Mouse (Mus musculus): Measurements from ENCODE around the gene Eif2s1. TPM values are rescaled to one million over a fixed set of nuclear protein-coding genes. Genes with fewer than 3 reads are reported as not detected.

The Eif2s1 gene
- 230 TPM for polyA plus RNA-seq (2017; shearing (Covaris generic))

GRCm38 (mm10) chr12:78861496-78862253, at the start of gene Eif2s1, which contains the start of gene Atp6v1d:
Gene Eif2s1, plus strand, starts transcription at chr12:78861819.
Gene Atp6v1d, minus strand, starts transcription at chr12:78861638.

GRCm38 (mm10) chr12:78906707-78907162, 45.1 kb downstream of the Eif2s1 start, which contains the start of gene Plek2:
Gene Plek2, minus strand, starts transcription at chr12:78906964.

Other genes with a start within 250 kb of the Eif2s1 start
- not detected for gene Fam71d, start 170.3 kb upstream of the Eif2s1 start, polyA plus RNA-seq (2017; shearing (Covaris generic))
- 17.8 TPM for gene Mpp5, start 112.9 kb upstream of the Eif2s1 start, polyA plus RNA-seq (2017; shearing (Covaris generic))
- gene Atp6v1d, start 181 bp upstream of the Eif2s1 start, polyA plus RNA-seq (2017; shearing (Covaris generic)): 240 TPM
- 0.40 TPM for gene Plek2, start 45.1 kb downstream of the Eif2s1 start, polyA plus RNA-seq (2017; shearing (Covaris generic))
- gene Tmem229b, start 145.8 kb downstream of the Eif2s1 start, polyA plus RNA-seq (2017; shearing (Covaris generic)): 70.0 TPM
- gene Plekhh1, start 167.3 kb downstream of the Eif2s1 start, polyA plus RNA-seq (2017; shearing (Covaris generic)): 0.13 TPM
- 24.9 TPM for gene Pigh, start 227.8 kb downstream of the Eif2s1 start, polyA plus RNA-seq (2017; shearing (Covaris generic))